Mouse (Mus musculus) CH12.LX (cell line): Measurements from ENCODE around the gene Nudc. TPM values are rescaled to one million over a fixed set of nuclear protein-coding genes. Genes with fewer than 3 reads are reported as not detected.

ENCODE experiments used
- DNase-seq: peaks from one replicate; pipeline ENCODE4 v3.0.0-alpha.2; 2013; ENCODE audit errors: extremely low read depth
- H3K27ac ChIP-seq: 2 replicates; pipeline ENCODE4 v1.5.1; 2012; ENCODE audit warnings: low read depth, mild to moderate bottlenecking, control low read depth, moderate library complexity; ENCODE audit not compliant: insufficient read depth
- H3K27me3 ChIP-seq: replicated peaks from 2 replicates; pipeline ENCODE3; 2012; ENCODE audit warnings: inconsistent platforms
- H3K36me3 ChIP-seq, 2 experiments: replicated peaks in 1 of 2; 2 replicates each; pipeline versions ENCODE3 to v1.6.1; 2012; ENCODE audit warnings: inconsistent platforms in 1 of 2, low read length in 1 of 2, mild to moderate bottlenecking in 1 of 2, mixed read lengths in 1 of 2, moderate library complexity in 1 of 2; ENCODE audit not compliant: control insufficient read depth in 1 of 2, insufficient read depth in 1 of 2
- H3K4me1 ChIP-seq, 2 experiments: 2 replicates each; pipeline ENCODE4 v1.6.1; 2012; ENCODE audit warnings: inconsistent platforms in 1 of 2, moderate library complexity in 1 of 2; ENCODE audit not compliant: insufficient read depth in 2 of 2, control insufficient read depth in 1 of 2
- H3K4me2 ChIP-seq: 2 replicates; pipeline ENCODE4 v1.6.1; 2012; ENCODE audit warnings: low read depth, mild to moderate bottlenecking, control low read depth; ENCODE audit not compliant: poor library complexity, insufficient read depth, severe bottlenecking
- H3K4me3 ChIP-seq, 3 experiments: fragments of 150-350 bp in 1 of 3; sonication (generic) in 1 of 3; replicated peaks in 1 of 3; 2 replicates each; pipeline versions ENCODE3 to v1.5.1; 2011 to 2012; ENCODE audit warnings: low read depth in 2 of 3, low read length in 2 of 3, mild to moderate bottlenecking in 2 of 3, moderate library complexity in 2 of 3, control low read depth in 1 of 3, improper control_type of control experiment in 1 of 3, inconsistent platforms in 1 of 3, mixed read lengths in 1 of 3; ENCODE audit not compliant: poor library complexity in 1 of 3
- H3K79me2 ChIP-seq: replicated peaks from 2 replicates; pipeline ENCODE4 v1.6.1; 2012; ENCODE audit warnings: mild to moderate bottlenecking, moderate library complexity; ENCODE audit not compliant: control insufficient read depth, poor library complexity, insufficient read depth, severe bottlenecking; ENCODE audit errors: extremely low read depth
- H3K9ac ChIP-seq: 2 replicates; pipeline ENCODE4 v1.6.1; 2012; ENCODE audit warnings: low read depth, mild to moderate bottlenecking, control low read depth, moderate library complexity; ENCODE audit not compliant: insufficient read depth
- H3K9me3 ChIP-seq: replicated peaks from 2 replicates; pipeline ENCODE3; 2012; ENCODE audit warnings: low read length, inconsistent platforms, mixed read lengths
- BHLHE40 ChIP-seq: IDR thresholded peaks from 2 replicates; pipeline ENCODE4 v1.6.1; 2011; ENCODE audit warnings: mild to moderate bottlenecking, low read depth, low read length, improper control_type of control experiment
- CHD1 ChIP-seq: IDR thresholded peaks from 2 replicates; pipeline ENCODE4 v1.6.1; 2012; ENCODE audit warnings: low read depth, low read length, improper control_type of control experiment, inconsistent platforms
- CHD2 ChIP-seq: IDR thresholded peaks from 2 replicates; pipeline ENCODE4 v1.6.1; 2011; ENCODE audit warnings: low read length, improper control_type of control experiment
- EP300 ChIP-seq: IDR thresholded peaks from 2 replicates; pipeline ENCODE4 v1.6.1; 2011; ENCODE audit warnings: low read length, improper control_type of control experiment
- ETS1 ChIP-seq: conservative IDR thresholded peaks from 2 replicates; pipeline ENCODE4 v1.6.1; 2012; ENCODE audit warnings: low read depth, mild to moderate bottlenecking, inconsistent platforms, low read length, improper control_type of control experiment, moderate library complexity
- GABPA ChIP-seq: IDR thresholded peaks from 2 replicates; pipeline ENCODE4 v1.6.1; 2012; ENCODE audit warnings: low read depth, low read length, improper control_type of control experiment, inconsistent platforms; ENCODE audit not compliant: insufficient replicate concordance
- HCFC1 ChIP-seq: IDR thresholded peaks from 2 replicates; pipeline ENCODE4 v1.6.1; 2012; ENCODE audit warnings: low read depth, mild to moderate bottlenecking, inconsistent platforms, low read length, improper control_type of control experiment
- IRF4 ChIP-seq: IDR thresholded peaks from 2 replicates; pipeline ENCODE4 v1.6.1; 2014; ENCODE audit warnings: low read depth, mild to moderate bottlenecking, inconsistent platforms, low read length, improper control_type of control experiment
- JUN ChIP-seq: IDR thresholded peaks from 2 replicates; pipeline ENCODE4 v1.6.1; 2011; ENCODE audit warnings: low read depth, mild to moderate bottlenecking, low read length, improper control_type of control experiment, moderate library complexity; ENCODE audit not compliant: insufficient read depth
- MAFK ChIP-seq: IDR thresholded peaks from 2 replicates; pipeline ENCODE4 v1.6.1; 2011; ENCODE audit warnings: low read length, improper control_type of control experiment; ENCODE audit not compliant: insufficient replicate concordance
- MAZ ChIP-seq: IDR thresholded peaks from 2 replicates; pipeline ENCODE4 v1.6.1; 2012; ENCODE audit warnings: low read depth, mild to moderate bottlenecking, inconsistent platforms, low read length, improper control_type of control experiment, moderate library complexity
- MEF2A ChIP-seq: IDR thresholded peaks from 2 replicates; pipeline ENCODE4 v1.6.1; 2014; ENCODE audit warnings: low read depth, mild to moderate bottlenecking, inconsistent platforms, low read length, improper control_type of control experiment, borderline replicate concordance
- MYC ChIP-seq: IDR thresholded peaks from 2 replicates; pipeline ENCODE4 v1.6.1; 2011; ENCODE audit warnings: low read depth, mild to moderate bottlenecking, improper control_type of control experiment, low read length
- NELFE ChIP-seq: IDR thresholded peaks from 2 replicates; pipeline ENCODE4 v1.6.1; 2011; ENCODE audit warnings: low read depth, low read length, improper control_type of control experiment
- NRF1 ChIP-seq: IDR thresholded peaks from 2 replicates; pipeline ENCODE4 v1.6.1; 2014; ENCODE audit warnings: low read depth, mild to moderate bottlenecking, inconsistent platforms, low read length, improper control_type of control experiment, moderate library complexity
- POLR2AphosphoS2 ChIP-seq: IDR thresholded peaks from 2 replicates; pipeline ENCODE4 v1.6.1; 2011; ENCODE audit warnings: low read depth, low read length, improper control_type of control experiment
- RCOR1 ChIP-seq: conservative IDR thresholded peaks from 2 replicates; pipeline ENCODE4 v1.6.1; 2012; ENCODE audit warnings: low read depth, mild to moderate bottlenecking, inconsistent platforms, low read length, improper control_type of control experiment
- SIN3A ChIP-seq: IDR thresholded peaks from 2 replicates; pipeline ENCODE4 v1.6.1; 2012; ENCODE audit warnings: low read length, improper control_type of control experiment, inconsistent platforms
- TBP ChIP-seq: conservative IDR thresholded peaks from 2 replicates; pipeline ENCODE4 v1.6.1; 2011; ENCODE audit warnings: low read depth, low read length, improper control_type of control experiment
- USF1 ChIP-seq: IDR thresholded peaks from 2 replicates; pipeline ENCODE4 v1.6.1; 2014; ENCODE audit warnings: low read depth, mild to moderate bottlenecking, inconsistent platforms, low read length, improper control_type of control experiment
- ZC3H11A ChIP-seq: IDR thresholded peaks from 2 replicates; pipeline ENCODE4 v1.6.1; 2012; ENCODE audit warnings: low read depth, mild to moderate bottlenecking, inconsistent platforms, low read length, improper control_type of control experiment
- ZNF384 ChIP-seq: IDR thresholded peaks from 2 replicates; pipeline ENCODE4 v1.6.1; 2012; ENCODE audit warnings: low read depth, low read length, improper control_type of control experiment, inconsistent platforms
- dilution Hi-C: fragments of 300-500 bp; cut with MboI; formaldehyde crosslinking; loops from 2 replicates; pipeline ENCODE4 v1.14.3; 2020; ENCODE audit warnings: low sequenced_read_pairs; ENCODE audit not compliant: extremely low pct_unique_long_range_greater_than_20kb, extremely low pct_ligation_motif_present
- in situ Hi-C: fragments of 300-500 bp; cut with MboI; formaldehyde crosslinking; loops from 3 replicates; pipeline ENCODE4 v1.14.3; 2019; ENCODE audit warnings: low sequenced_read_pairs, low pct_ligation_motif_present, low pct_unique_long_range_greater_than_20kb, mixed read lengths
- polyA plus RNA-seq: library from polyadenylated mRNA; unstranded; fragments of >175 nt; gene quantifications from 2 replicates; pipeline ENCODE4 v1.2.1, GENCODE M21; 2012; ENCODE audit warnings: low read depth; ENCODE audit not compliant: insufficient read length
- total RNA-seq, 2 experiments: library from RNA; depleted of rRNA; stranded (reverse); fragments of 300-350 nt in 1 of 2; fragments of >200 nt in 1 of 2; gene quantifications; 2 replicates each; pipeline ENCODE4 v1.2.3; 2012 to 2014

Nudc gene
- total and polyA plus RNA-seq, 3 experiments: 199 to 718 (median 408) TPM

- in situ Hi-C loops (no loop called here), dilution Hi-C loops (no loop called here)
- no peaks in the 10 kb centered on the region for H3K36me3 ChIP-seq
- no peak for DNase-seq
- no peak overlapping the region for H3K27ac ChIP-seq
- H3K4me2 ChIP-seq: no peak overlapping the region
- no peak for TF ChIP-seq IRF4
- no peak for TF ChIP-seq CHD2
- TF ChIP-seq MEF2A: no peak
- TF ChIP-seq GABPA: no peak
- TF ChIP-seq NELFE: no peak
- TF ChIP-seq RCOR1: no peak
- TF ChIP-seq HCFC1: no peak
- TF ChIP-seq ZC3H11A: no peak
- no peak for TF ChIP-seq ZNF384
- no peak for TF ChIP-seq TBP
- TF ChIP-seq EP300: no peak
- TF ChIP-seq JUN: no peak
- no peak for TF ChIP-seq CHD1
- no peak for TF ChIP-seq MAFK
- TF ChIP-seq USF1: no peak
- no peaks in the 10 kb centered on the region for H3K4me1 ChIP-seq
- H3K9ac ChIP-seq: no peak overlapping the region
- H3K27me3 ChIP-seq: peaks cover 14% of the 10 kb centered on the region
- no peaks in the 10 kb centered on the region for H3K9me3 ChIP-seq
- no peaks in the 10 kb centered on the region for H3K79me2 ChIP-seq
- no peak overlapping the region for H3K4me3 ChIP-seq
These were observed 26.5 kb downstream of the Nudc start for GRCm38 (mm10) chr4:133519369-133519665.

GRCm38 (mm10) chr4:133518601-133519368 is 27.0 kb downstream of the Nudc start, which contains the start of gene Kdf1:
Kdf1 (plus strand) TSS chr4:133518963.
- Histone ChIP-seq H3K9ac (no peak within 1 kb of the TSS), H3K79me2 (no peaks in the 10 kb centered on the region), H3K4me1 (no peaks in the 10 kb centered on the region), H3K4me2 (no peak within 1 kb of the TSS), H3K4me3 (no peak within 1 kb of the TSS), H3K36me3 (no peaks in the 10 kb centered on the region), H3K9me3 (no peaks in the 10 kb centered on the region), H3K27me3 (peaks cover 14% of the 10 kb centered on the region), H3K27ac (no peak within 1 kb of the TSS)
- dilution Hi-C loops (no loop called here), in situ Hi-C loops (no loop called here)
- DNase-seq: no peak
- TF ChIP-seq POLR2AphosphoS2: no peak
- no peak for TF ChIP-seq EP300
- TF ChIP-seq ZC3H11A: no peak
- no peak for TF ChIP-seq SIN3A
- TF ChIP-seq TBP: no peak
- TF ChIP-seq MAZ: no peak
- TF ChIP-seq JUN: no peak
- no peak for TF ChIP-seq BHLHE40
- no peak for TF ChIP-seq NRF1
- TF ChIP-seq MYC: no peak
- TF ChIP-seq IRF4: no peak
- no peak for TF ChIP-seq ETS1
